Mouse (Mus musculus): ENCODE measurements around the gene Arl4c. TPM values are rescaled to one million over a fixed set of nuclear protein-coding genes. Genes with fewer than 3 reads are reported as not detected.

The Arl4c gene
- polyA plus RNA-seq (2014; fragmentation: Nextera tagmentation; extraction: Ambion mirVana), result 13.7 and 14.7 TPM in 2 replicates

- H3K4me2 ChIP-seq (replicated peaks; ENCODE audit: low read depth, low read length), result peak within 1 kb of the TSS; percentile 79
- peak within 1 kb of the TSS; percentile 96 for H3K9ac ChIP-seq (ENCODE audit: low read depth, low read length)
- H3K27ac ChIP-seq (ENCODE audit: low read depth, low read length), result peak within 1 kb of the TSS; percentile 97
- H3K36me3 ChIP-seq (ENCODE audit: control insufficient read depth, insufficient read depth, low read length), result peaks cover 8% of the 10 kb centered on the region; the same call in 1 of the 2 replicates
- no peaks in the 10 kb centered on the region for H3K9me3 ChIP-seq (ENCODE audit: control insufficient read depth, low read length)
- no peaks in the 10 kb centered on the region for H3K27me3 ChIP-seq (ENCODE audit: control insufficient read depth, insufficient read depth, low read length)
- 1% methylated on average over 91 of the region's 91 CpGs for WGBS
- peaks cover 13% of the 10 kb centered on the region for H3K4me1 ChIP-seq (ENCODE audit: control insufficient read depth, insufficient read depth, low read length)
- peak within 1 kb of the TSS; percentile 88 for H3K4me3 ChIP-seq (ENCODE audit: low read length)
- ATAC-seq (ENCODE audit: low FRiP score, low TSS enrichment), result peak; percentile 89
Observed at GRCm38 (mm10) chr1:88701870-88702661, at the start of gene Arl4c. Gene Arl4c (minus strand): TSS chr1:88702221.

GRCm38 (mm10) chr1:88751332-88751731 is 49.3 kb upstream of the Arl4c start:
- ATAC-seq (ENCODE audit: low FRiP score, low TSS enrichment), result peak; percentile 88
- Histone ChIP-seq H3K36me3 (ENCODE audit: control insufficient read depth, insufficient read depth, low read length) (no peaks in the 10 kb centered on the region), H3K27me3 (ENCODE audit: control insufficient read depth, insufficient read depth, low read length) (no peaks in the 10 kb centered on the region), H3K4me2 (replicated peaks; ENCODE audit: low read depth, low read length) (no peak overlapping the region), H3K4me1 (ENCODE audit: control insufficient read depth, insufficient read depth, low read length) (peaks cover 18% of the 10 kb centered on the region), H3K4me3 (ENCODE audit: low read length) (no peak overlapping the region), H3K27ac (ENCODE audit: low read depth, low read length) (no peak overlapping the region), H3K9me3 (ENCODE audit: control insufficient read depth, low read length) (peaks cover 5% of the 10 kb centered on the region; the same call in 1 of the 2 replicates), H3K9ac (ENCODE audit: low read depth, low read length) (no peak overlapping the region)
- 44% methylated on average over 6 of the region's 6 CpGs for WGBS

- Histone ChIP-seq H3K27me3 (ENCODE audit: control insufficient read depth, insufficient read depth, low read length) (no peaks in the 10 kb centered on the region), H3K9ac (ENCODE audit: low read depth, low read length) (no peak overlapping the region), H3K4me2 (replicated peaks; ENCODE audit: low read depth, low read length) (no peak overlapping the region), H3K36me3 (ENCODE audit: control insufficient read depth, insufficient read depth, low read length) (no peaks in the 10 kb centered on the region), H3K4me3 (ENCODE audit: low read length) (no peak overlapping the region), H3K9me3 (ENCODE audit: control insufficient read depth, low read length) (peaks cover 5% of the 10 kb centered on the region; the same call in 1 of the 2 replicates), H3K4me1 (ENCODE audit: control insufficient read depth, insufficient read depth, low read length) (peaks cover 17% of the 10 kb centered on the region), H3K27ac (ENCODE audit: low read depth, low read length) (0 out of 2 replicates have a peak overlapping the region, but pooled peaks have one; percentile 18)
- no peak for ATAC-seq (ENCODE audit: low FRiP score, low TSS enrichment)
- 76% methylated on average over 7 of the region's 7 CpGs for WGBS
Observed at GRCm38 (mm10) chr1:88750576-88750975, 48.6 kb upstream of the Arl4c start.

- no peaks in the 10 kb centered on the region for H3K36me3 ChIP-seq (ENCODE audit: control insufficient read depth, insufficient read depth, low read length)
- H3K4me1 ChIP-seq (ENCODE audit: control insufficient read depth, insufficient read depth, low read length), result peaks cover 14% of the 10 kb centered on the region
- no peak overlapping the region for H3K27ac ChIP-seq (ENCODE audit: low read depth, low read length)
- 84% methylated on average over 3 of the region's 3 CpGs for WGBS
- no peak for ATAC-seq (ENCODE audit: low FRiP score, low TSS enrichment)
- H3K4me3 ChIP-seq (ENCODE audit: low read length), result no peak overlapping the region
- no peak overlapping the region for H3K9ac ChIP-seq (ENCODE audit: low read depth, low read length)
- H3K27me3 ChIP-seq (ENCODE audit: control insufficient read depth, insufficient read depth, low read length), result no peaks in the 10 kb centered on the region
- H3K9me3 ChIP-seq (ENCODE audit: control insufficient read depth, low read length), result peaks cover 4% of the 10 kb centered on the region; the same call in 1 of the 2 replicates
- no peak overlapping the region for H3K4me2 ChIP-seq (replicated peaks; ENCODE audit: low read depth, low read length)
Observed at GRCm38 (mm10) chr1:88750126-88750525, 48.1 kb upstream of the Arl4c start.

GRCm38 (mm10) chr1:88749106-88749505 is 47.1 kb upstream of the Arl4c start:
- no peak for ATAC-seq (ENCODE audit: low FRiP score, low TSS enrichment)
- H3K4me2 ChIP-seq (replicated peaks; ENCODE audit: low read depth, low read length), result no peak overlapping the region
- WGBS, result 73% methylated on average over 8 of the region's 8 CpGs
- no peaks in the 10 kb centered on the region for H3K27me3 ChIP-seq (ENCODE audit: control insufficient read depth, insufficient read depth, low read length)
- H3K4me1 ChIP-seq (ENCODE audit: control insufficient read depth, insufficient read depth, low read length), result peaks cover 14% of the 10 kb centered on the region
- no peaks in the 10 kb centered on the region for H3K9me3 ChIP-seq (ENCODE audit: control insufficient read depth, low read length)
- no peak overlapping the region for H3K4me3 ChIP-seq (ENCODE audit: low read length)
- no peaks in the 10 kb centered on the region for H3K36me3 ChIP-seq (ENCODE audit: control insufficient read depth, insufficient read depth, low read length)
- H3K9ac ChIP-seq (ENCODE audit: low read depth, low read length), result no peak overlapping the region
- H3K27ac ChIP-seq (ENCODE audit: low read depth, low read length), result no peak overlapping the region

GRCm38 (mm10) chr1:88745256-88745655 is 43.2 kb upstream of the Arl4c start:
- no peak overlapping the region for H3K4me2 ChIP-seq (replicated peaks; ENCODE audit: low read depth, low read length)
- 5% methylated on average over 8 of the region's 8 CpGs for WGBS
- H3K4me3 ChIP-seq (ENCODE audit: low read length), result no peak overlapping the region
- H3K27me3 ChIP-seq (ENCODE audit: control insufficient read depth, insufficient read depth, low read length), result no peaks in the 10 kb centered on the region
- H3K9ac ChIP-seq (ENCODE audit: low read depth, low read length), result no peak overlapping the region
- H3K36me3 ChIP-seq (ENCODE audit: control insufficient read depth, insufficient read depth, low read length), result no peaks in the 10 kb centered on the region
- no peak overlapping the region for H3K27ac ChIP-seq (ENCODE audit: low read depth, low read length)
- ATAC-seq (ENCODE audit: low FRiP score, low TSS enrichment), result peak; percentile 79
- no peaks in the 10 kb centered on the region for H3K9me3 ChIP-seq (ENCODE audit: control insufficient read depth, low read length)
- no peaks in the 10 kb centered on the region for H3K4me1 ChIP-seq (ENCODE audit: control insufficient read depth, insufficient read depth, low read length)

- ATAC-seq (ENCODE audit: low FRiP score, low TSS enrichment), result no peak
Observed at GRCm38 (mm10) chr1:88744261-88744660, 42.2 kb upstream of the Arl4c start.

GRCm38 (mm10) chr1:88742372-88742771 is 40.4 kb upstream of the Arl4c start:
- H3K4me1 ChIP-seq (ENCODE audit: control insufficient read depth, insufficient read depth, low read length), result no peaks in the 10 kb centered on the region
- no peaks in the 10 kb centered on the region for H3K9me3 ChIP-seq (ENCODE audit: control insufficient read depth, low read length)
- no peak overlapping the region for H3K27ac ChIP-seq (ENCODE audit: low read depth, low read length)
- H3K36me3 ChIP-seq (ENCODE audit: control insufficient read depth, insufficient read depth, low read length), result no peaks in the 10 kb centered on the region
- WGBS, result 54% methylated on average over 7 of the region's 7 CpGs
- no peaks in the 10 kb centered on the region for H3K27me3 ChIP-seq (ENCODE audit: control insufficient read depth, insufficient read depth, low read length)
- no peak overlapping the region for H3K4me2 ChIP-seq (replicated peaks; ENCODE audit: low read depth, low read length)
- ATAC-seq (ENCODE audit: low FRiP score, low TSS enrichment), result no peak
- no peak overlapping the region for H3K4me3 ChIP-seq (ENCODE audit: low read length)
- no peak overlapping the region for H3K9ac ChIP-seq (ENCODE audit: low read depth, low read length)

More at GRCm38 (mm10) chr1:88744261-88744660, 42.2 kb upstream of the Arl4c start:
- Histone ChIP-seq H3K4me3 (ENCODE audit: low read length) (no peak overlapping the region), H3K27me3 (ENCODE audit: control insufficient read depth, insufficient read depth, low read length) (no peaks in the 10 kb centered on the region), H3K4me2 (replicated peaks; ENCODE audit: low read depth, low read length) (no peak overlapping the region), H3K27ac (ENCODE audit: low read depth, low read length) (no peak overlapping the region), H3K9ac (ENCODE audit: low read depth, low read length) (no peak overlapping the region), H3K9me3 (ENCODE audit: control insufficient read depth, low read length) (no peaks in the 10 kb centered on the region), H3K4me1 (ENCODE audit: control insufficient read depth, insufficient read depth, low read length) (no peaks in the 10 kb centered on the region), H3K36me3 (ENCODE audit: control insufficient read depth, insufficient read depth, low read length) (no peaks in the 10 kb centered on the region)
- WGBS, result 85% methylated on average over 8 of the region's 8 CpGs

GRCm38 (mm10) chr1:88739546-88739945 is 37.5 kb upstream of the Arl4c start:
- no peak overlapping the region for H3K9ac ChIP-seq (ENCODE audit: low read depth, low read length)
- WGBS, result 89% methylated on average over 4 of the region's 4 CpGs
- H3K27me3 ChIP-seq (ENCODE audit: control insufficient read depth, insufficient read depth, low read length), result no peaks in the 10 kb centered on the region
- no peaks in the 10 kb centered on the region for H3K4me1 ChIP-seq (ENCODE audit: control insufficient read depth, insufficient read depth, low read length)
- no peak overlapping the region for H3K27ac ChIP-seq (ENCODE audit: low read depth, low read length)
- H3K36me3 ChIP-seq (ENCODE audit: control insufficient read depth, insufficient read depth, low read length), result no peaks in the 10 kb centered on the region
- no peak overlapping the region for H3K4me2 ChIP-seq (replicated peaks; ENCODE audit: low read depth, low read length)
- no peak for ATAC-seq (ENCODE audit: low FRiP score, low TSS enrichment)
- H3K9me3 ChIP-seq (ENCODE audit: control insufficient read depth, low read length), result no peaks in the 10 kb centered on the region
- no peak overlapping the region for H3K4me3 ChIP-seq (ENCODE audit: low read length)

Data from kidney, embryonic 14.5 days (tissue).